Mouse (Mus musculus): ENCODE data around the gene Nek1.

DNA sequence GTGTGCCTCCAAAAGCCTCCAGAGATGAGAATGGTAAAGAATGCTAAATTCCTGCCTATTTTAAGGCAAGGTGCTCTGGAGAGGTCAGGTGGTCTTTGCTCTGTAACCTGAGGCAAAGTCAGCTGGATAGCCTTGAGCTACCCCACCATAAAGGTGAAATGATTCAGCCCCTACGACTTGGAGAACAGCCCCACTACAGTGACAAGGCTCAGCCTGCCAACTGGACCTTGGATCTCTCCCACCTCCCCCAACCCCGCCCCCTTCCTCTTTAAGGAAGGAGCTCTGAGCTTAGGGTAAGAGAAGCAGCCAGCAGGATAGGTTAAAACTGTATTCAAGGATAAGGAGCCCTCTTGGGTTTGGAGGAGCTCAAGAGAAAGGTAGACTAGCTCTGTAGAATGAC is 23.9 kb upstream of the Nek1 start:
- TF ChIP-seq MAZ (IDR thresholded peaks at IDR 0.05; ENCODE audit: low read depth, low read length) (no peak), EP300 (IDR thresholded peaks at IDR 0.05; ENCODE audit: low read depth in 1 of 2, low read length in 2 of 2) (no peak), SIN3A (IDR thresholded peaks at IDR 0.05; ENCODE audit: low read length) (no peak), E2F4 (IDR thresholded peaks at IDR 0.05; ENCODE audit: borderline replicate concordance, low read depth, low read length) (no peak), POLR2AphosphoS5 (IDR thresholded peaks at IDR 0.05; ENCODE audit: borderline replicate concordance, low read depth, low read length) (no peak), CTCF (IDR thresholded peaks at IDR 0.05 in 2 of 3, conservative IDR thresholded peaks at IDR 0.05 in 1 of 3; ENCODE audit: control insufficient read depth in 1 of 3, insufficient read depth in 1 of 3, low read depth in 2 of 3, low read length in 3 of 3, poor library complexity in 1 of 3, severe bottlenecking in 1 of 3) (no peak), RAD21 (IDR thresholded peaks at IDR 0.05; ENCODE audit: low read depth, low read length) (no peak), JUND (IDR thresholded peaks at IDR 0.05; ENCODE audit: low read depth, low read length) (no peak)

Data from MEL (cell line).